In the genomic region with DNA sequence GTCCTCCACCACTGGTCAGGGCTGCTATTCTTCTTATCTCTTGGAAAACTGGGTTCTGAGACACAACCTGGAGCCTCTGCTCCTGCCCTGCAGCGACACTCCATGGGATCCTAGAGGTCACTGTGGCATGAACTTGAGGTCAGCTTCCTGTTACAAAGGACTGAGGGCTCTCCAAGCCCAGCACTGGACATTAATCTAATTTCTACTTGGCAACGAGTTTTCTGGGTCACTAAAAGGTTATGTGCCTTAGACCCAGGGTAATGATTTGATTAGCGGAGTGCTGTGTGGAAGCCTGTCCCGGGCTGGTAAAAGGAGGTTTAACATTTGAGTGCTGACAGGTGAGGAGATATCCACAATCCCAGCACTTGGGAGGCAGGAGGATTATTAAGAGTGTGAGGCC, we compare ENCODE assay signal across 31 mouse cellular contexts. TPM values are rescaled to one million over a fixed set of nuclear protein-coding genes. Genes with fewer than 3 reads are reported as not detected.
DNase-seq lines count a peak whose midpoint lies in the region; ATAC-seq and TF ChIP-seq lines count a peak whose summit lies in the region.
"Had no signal": no experiment of that assay in that cellular context is flagged by ENCODE, and none has a peak within 500 bp of the region (broad histone marks: within the 10 kb centered on the region; RNA-seq: fewer than 3 reads in every experiment).

No protein-coding gene starts in this region.

- H3K79me2 ChIP-seq in liver, adult 2 months (ENCODE audit: control insufficient read depth, insufficient read depth, low read length), result peaks cover 16% of the 10 kb centered on the region; the same call in 1 of the 2 replicates

- H3K9ac ChIP-seq in liver, adult 2 months (ENCODE audit: low read depth, low read length), result no peak overlapping the region
- H3K9ac ChIP-seq in liver, embryonic 11.5 days (ENCODE audit: low read depth, low read length), result no peak overlapping the region
- H3K9ac ChIP-seq in liver, postnatal 0 days (replicated peaks), result no peak overlapping the region
- no peak overlapping the region for H3K9ac ChIP-seq in hindbrain, embryonic 14.5 days
- H3K9ac ChIP-seq: embryonic facial prominence, embryonic 12.5 days; forebrain, embryonic 12.5 days; hindbrain, embryonic 13.5 days; limb, embryonic 13.5 days; lung, embryonic 15.5 days had no signal

- H3K4me2 ChIP-seq in liver, embryonic 11.5 days, result no peak overlapping the region
- H3K4me2 ChIP-seq in liver, postnatal 0 days (ENCODE audit: low read depth, low read length), result no peak overlapping the region
- H3K4me2 ChIP-seq in hindbrain, embryonic 14.5 days (replicated peaks), result no peak overlapping the region
- H3K4me2 ChIP-seq: embryonic facial prominence, embryonic 12.5 days; forebrain, embryonic 12.5 days; hindbrain, embryonic 13.5 days; limb, embryonic 13.5 days; lung, embryonic 15.5 days had no signal

- ATAC-seq in liver, embryonic 11.5 days (replicated peaks; ENCODE audit: low FRiP score), result no peak
- ATAC-seq in liver, postnatal 0 days, result no peak
- ATAC-seq in hindbrain, embryonic 14.5 days (ENCODE audit: low FRiP score), result no peak
- ATAC-seq in activated CD4-positive, CD25-positive, alpha-beta regulatory T cell, adult 4 months, result no peak
- ATAC-seq: CD4-positive, CD25-positive, alpha-beta regulatory T cell, adult 4 months; inflammation-experienced regulatory T-cells, adult 6 months had no signal

- no peak for TF ChIP-seq POLR2A in liver, adult 2 months (IDR thresholded peaks at IDR 0.05; ENCODE audit: extremely low read depth, insufficient read depth, low read length)

- WGBS in heart, embryonic 10.5 days, result 11% methylated on average over 4 of the region's 4 CpGs
- WGBS in liver, adult 2 months, result 8% methylated on average over 4 of the region's 4 CpGs
- 34% methylated on average over 4 of the region's 4 CpGs for WGBS in liver, embryonic 11.5 days
- WGBS in liver, postnatal 0 days (ENCODE audit: insufficient replicate concordance), result 55% methylated on average over 4 of the region's 4 CpGs
- 43% methylated on average over 4 of the region's 4 CpGs for WGBS in hindbrain, embryonic 14.5 days

- H3K27ac ChIP-seq in heart, embryonic 10.5 days, result peak overlapping the region; percentile 49; the same call in 1 of the 2 replicates
- H3K27ac ChIP-seq in liver, adult 2 months (replicated peaks; ENCODE audit: insufficient read depth, low read depth, low read length), result 0 out of 2 replicates have a peak overlapping the region, but pooled peaks have one; percentile 16
- H3K27ac ChIP-seq in liver, embryonic 11.5 days (ENCODE audit: low read depth, low read length), result no peak overlapping the region
- H3K27ac ChIP-seq in liver, postnatal 0 days (ENCODE audit: low read depth), result peak overlapping the region; percentile 77
- no peak overlapping the region for H3K27ac ChIP-seq in hindbrain, embryonic 14.5 days
- H3K27ac ChIP-seq: embryonic facial prominence, embryonic 12.5 days; forebrain, embryonic 12.5 days; hindbrain, embryonic 13.5 days; layer of hippocampus, adult 2 months; limb, embryonic 13.5 days; lung, embryonic 15.5 days; midbrain, embryonic 10.5 days had no signal

- DNase-seq in heart, embryonic 10.5 days (ENCODE audit: low spot score), result no peak
- no peak for DNase-seq in heart, postnatal 14 days
- peak; percentile 87 for DNase-seq in liver, adult 2 months (ENCODE audit: extremely low read depth, low read depth, low spot score)
- no peak for DNase-seq in liver, embryonic 11.5 days (ENCODE audit: low spot score)
- DNase-seq in MN1 (ENCODE audit: low spot score), result peak; percentile 54
- no peak for DNase-seq in liver, postnatal 0 days
- DNase-seq in hindbrain, embryonic 14.5 days (ENCODE audit: low spot score), result no peak
- DNase-seq: adrenal gland, adult 8-10 months; cerebellum, adult 2 months; cerebellum, postnatal 36 days; gastrocnemius, postnatal 25 days; heart, postnatal 10 days; kidney, adult 9 months; kidney, postnatal 25 days; lung, postnatal 4 days; right cerebral cortex, adult 18-20 months; right cerebral cortex, postnatal 4 days; thymus, adult 18-20 months; thymus, postnatal 36 days had no signal

- intact Hi-C loops in heart, postnatal 14 days (cut with DNase I), result no loop called here

- no peaks in the 10 kb centered on the region for H3K36me3 ChIP-seq in heart, embryonic 10.5 days
- no peaks in the 10 kb centered on the region for H3K36me3 ChIP-seq in liver, adult 2 months (ENCODE audit: control insufficient read depth, insufficient read depth, low read length)
- no peaks in the 10 kb centered on the region for H3K36me3 ChIP-seq in liver, embryonic 11.5 days (ENCODE audit: control insufficient read depth, insufficient read depth, low read length)
- H3K36me3 ChIP-seq in liver, postnatal 0 days (replicated peaks; ENCODE audit: insufficient read depth, low read length), result peaks cover 6% of the 10 kb centered on the region; the same call in 1 of the 2 replicates
- no peaks in the 10 kb centered on the region for H3K36me3 ChIP-seq in hindbrain, embryonic 14.5 days (replicated peaks; ENCODE audit: control insufficient read depth, insufficient read depth)
- H3K36me3 ChIP-seq: embryonic facial prominence, embryonic 12.5 days; forebrain, embryonic 12.5 days; G1E; hindbrain, embryonic 13.5 days; limb, embryonic 13.5 days; midbrain, embryonic 10.5 days had no signal

- H3K4me3 ChIP-seq in heart, embryonic 10.5 days, result 0 out of 2 replicates have a peak overlapping the region, but pooled peaks have one; percentile 19
- no peak overlapping the region for H3K4me3 ChIP-seq in liver, adult 2 months (ENCODE audit: insufficient read depth, low read depth, low read length)
- no peak overlapping the region for H3K4me3 ChIP-seq in liver, embryonic 11.5 days (ENCODE audit: low read depth, low read length)
- no peak overlapping the region for H3K4me3 ChIP-seq in liver, postnatal 0 days (ENCODE audit: low read depth, low read length)
- no peak overlapping the region for H3K4me3 ChIP-seq in hindbrain, embryonic 14.5 days (replicated peaks; ENCODE audit: low read length)
- H3K4me3 ChIP-seq: embryonic facial prominence, embryonic 12.5 days; erythroblast, embryonic 14.5 days; forebrain, embryonic 12.5 days; hindbrain, embryonic 13.5 days; layer of hippocampus, adult 2 months; limb, embryonic 13.5 days; lung, embryonic 15.5 days; midbrain, embryonic 10.5 days had no signal

- peaks cover 30% of the 10 kb centered on the region for H3K27me3 ChIP-seq in heart, embryonic 10.5 days (ENCODE audit: insufficient read depth, poor library complexity, severe bottlenecking)
- H3K27me3 ChIP-seq in liver, adult 2 months (ENCODE audit: control insufficient read depth, insufficient read depth, low read length), result no peaks in the 10 kb centered on the region
- H3K27me3 ChIP-seq in liver, embryonic 11.5 days (replicated peaks; ENCODE audit: control insufficient read depth, insufficient read depth, low read length), result no peaks in the 10 kb centered on the region
- no peaks in the 10 kb centered on the region for H3K27me3 ChIP-seq in liver, postnatal 0 days (ENCODE audit: insufficient read depth, low read length)
- no peaks in the 10 kb centered on the region for H3K27me3 ChIP-seq in hindbrain, embryonic 14.5 days (ENCODE audit: control insufficient read depth, insufficient read depth, low read length)
- H3K27me3 ChIP-seq: embryonic facial prominence, embryonic 12.5 days; forebrain, embryonic 12.5 days; hindbrain, embryonic 13.5 days; limb, embryonic 13.5 days; lung, embryonic 15.5 days had no signal

- TF ChIP-seq CTCF in liver, adult 2 months (IDR thresholded peaks at IDR 0.05; ENCODE audit: low read depth, low read length), result no peak
- TF ChIP-seq CTCF in liver, postnatal 0 days (IDR thresholded peaks at IDR 0.05; ENCODE audit: low read depth), result no peak

- no peak for TF ChIP-seq EP300 in liver, postnatal 0 days (IDR thresholded peaks at IDR 0.05; ENCODE audit: low read depth)

- peaks cover 75% of the 10 kb centered on the region for H3K4me1 ChIP-seq in heart, embryonic 10.5 days
- H3K4me1 ChIP-seq in liver, adult 2 months (ENCODE audit: control insufficient read depth, insufficient read depth, low read length), result peaks cover 21% of the 10 kb centered on the region
- H3K4me1 ChIP-seq in liver, embryonic 11.5 days (replicated peaks; ENCODE audit: control insufficient read depth, insufficient read depth, low read length), result peaks cover 55% of the 10 kb centered on the region
- peaks cover 73% of the 10 kb centered on the region for H3K4me1 ChIP-seq in liver, postnatal 0 days (ENCODE audit: insufficient read depth)
- H3K4me1 ChIP-seq in hindbrain, embryonic 14.5 days (replicated peaks; ENCODE audit: control insufficient read depth, insufficient read depth, low read length), result peaks cover 20% of the 10 kb centered on the region

- no peaks in the 10 kb centered on the region for H3K9me3 ChIP-seq in heart, embryonic 10.5 days
- H3K9me3 ChIP-seq in liver, embryonic 11.5 days (ENCODE audit: control insufficient read depth, low read length), result no peaks in the 10 kb centered on the region
- no peaks in the 10 kb centered on the region for H3K9me3 ChIP-seq in liver, postnatal 0 days (ENCODE audit: low read length)
- H3K9me3 ChIP-seq in hindbrain, embryonic 14.5 days (ENCODE audit: control insufficient read depth, low read length), result no peaks in the 10 kb centered on the region
- H3K9me3 ChIP-seq: embryonic facial prominence, embryonic 12.5 days; forebrain, embryonic 12.5 days; hindbrain, embryonic 13.5 days; limb, embryonic 13.5 days; lung, embryonic 15.5 days; midbrain, embryonic 10.5 days had no signal

RNA-seq across cellular contexts. Expression of a gene that starts 9.0 kb away (rescaled TPM):
- 70.2 and 73.2 TPM in 2 replicates for polyA plus RNA-seq in heart, embryonic 10.5 days (2016; fragmentation: Nextera tagmentation; extraction: Ambion mirVana)
- 10 to 100 TPM; 63.4 to 69.8 TPM for total RNA-seq in heart, postnatal 14 days (2021)
- 17.4 and 19.1 TPM in 2 replicates for total RNA-seq in liver, adult 2 months (2014; rRNA removed)
- 17.9 and 33.7 TPM in 2 replicates for polyA plus RNA-seq in liver, adult 2 months (2012; rRNA removed)
- 111 and 113 TPM in 2 replicates for polyA plus RNA-seq in liver, embryonic 11.5 days (2014; fragmentation: Nextera tagmentation; extraction: Ambion mirVana)
- polyA plus RNA-seq in liver, postnatal 0 days (2015; fragmentation: Nextera tagmentation; extraction: Ambion mirVana), result 243 and 249 TPM in 2 replicates
- 93.6 and 110 TPM in 2 replicates for polyA plus RNA-seq in hindbrain, embryonic 14.5 days (2014; fragmentation: Nextera tagmentation; extraction: Ambion mirVana)
- polyA plus RNA-seq in activated CD4-positive, CD25-positive, alpha-beta regulatory T cell, adult 4 months (2017; shearing (Covaris generic)), result 100 to 1,000 TPM in 1 of 2 experiments, 10 to 100 TPM in 1; 73.3 to 104 TPM
- total RNA-seq: G1E had no signal
- polyA plus RNA-seq: erythroblast, embryonic 14.5 days; G1E had no signal

Comparison
In these comparisons a context has a peak if more than half of its experiments do, and no peak if none do; other contexts are left out.
1. DNase-seq: peak in liver, adult 2 months (single experiment) and MN1 (single experiment); none in heart, embryonic 10.5 days (single experiment), heart, postnatal 14 days (0 of 2), liver, embryonic 11.5 days (single experiment), liver, postnatal 0 days (single experiment) and hindbrain, embryonic 14.5 days (single experiment).
2. H3K27ac ChIP-seq: peak in heart, embryonic 10.5 days (single experiment), liver, adult 2 months (single experiment) and liver, postnatal 0 days (single experiment); none in liver, embryonic 11.5 days (single experiment) and hindbrain, embryonic 14.5 days (single experiment).